Comparison of ENCODE assay signal across 34 mouse cellular contexts in genomic region chr13:64011157-64011556, GRCm38 (mm10).
DNase-seq lines count a peak whose midpoint lies in the region; ATAC-seq lines count a peak whose summit lies in the region.
"Had no signal": no experiment of that assay in that cellular context is flagged by ENCODE, and none has a peak within 500 bp of the region (broad histone marks: within the 10 kb centered on the region; RNA-seq: fewer than 3 reads in every experiment).

No protein-coding gene starts in this region.

- peaks cover 8% of the 10 kb centered on the region for H3K4me1 ChIP-seq in lung, embryonic 16.5 days (replicated peaks; ENCODE audit: control insufficient read depth, insufficient read depth, low read length)
- no peaks in the 10 kb centered on the region for H3K4me1 ChIP-seq in forebrain, embryonic 10.5 days
- H3K4me1 ChIP-seq: intestine, embryonic 15.5 days; megakaryocyte, embryonic 14.5 days; midbrain, embryonic 12.5 days had no signal

- H3K9me3 ChIP-seq in lung, embryonic 16.5 days (ENCODE audit: control insufficient read depth, low read length) = no peaks in the 10 kb centered on the region
- no peaks in the 10 kb centered on the region for H3K9me3 ChIP-seq in forebrain, embryonic 10.5 days
- H3K9me3 ChIP-seq: G1E; hindbrain, embryonic 12.5 days; intestine, embryonic 15.5 days; limb, embryonic 13.5 days; megakaryocyte, embryonic 14.5 days; midbrain, embryonic 12.5 days had no signal

- H3K27ac ChIP-seq in lung, embryonic 16.5 days (ENCODE audit: low read length) = no peak overlapping the region; the same call in 1 of the 2 replicates
- no peak overlapping the region for H3K27ac ChIP-seq in forebrain, embryonic 10.5 days
- H3K27ac ChIP-seq: hindbrain, embryonic 12.5 days; hindbrain, postnatal 0 days; intestine, embryonic 15.5 days; limb, embryonic 13.5 days; midbrain, embryonic 12.5 days; stomach, postnatal 0 days had no signal

- H3K4me3 ChIP-seq in lung, embryonic 16.5 days (ENCODE audit: low read length) = no peak overlapping the region
- H3K4me3 ChIP-seq in forebrain, embryonic 10.5 days = no peak overlapping the region
- H3K4me3 ChIP-seq: erythroblast, embryonic 14.5 days; hindbrain, embryonic 12.5 days; intestine, embryonic 15.5 days; limb, embryonic 13.5 days; megakaryocyte, embryonic 14.5 days; midbrain, embryonic 12.5 days had no signal

- H3K4me2 ChIP-seq in lung, embryonic 16.5 days (ENCODE audit: low read depth, low read length) = no peak overlapping the region
- H3K4me2 ChIP-seq: heart, embryonic 11.5 days; hindbrain, embryonic 12.5 days; intestine, embryonic 15.5 days; limb, embryonic 13.5 days; liver, embryonic 11.5 days; midbrain, embryonic 12.5 days had no signal

- no peaks in the 10 kb centered on the region for H3K27me3 ChIP-seq in lung, embryonic 16.5 days (ENCODE audit: control insufficient read depth, insufficient read depth, low read depth, low read length)
- H3K27me3 ChIP-seq in forebrain, embryonic 10.5 days (ENCODE audit: poor library complexity, severe bottlenecking) = no peaks in the 10 kb centered on the region
- H3K27me3 ChIP-seq: hindbrain, embryonic 12.5 days; intestine, embryonic 15.5 days; limb, embryonic 13.5 days; megakaryocyte, embryonic 14.5 days; midbrain, embryonic 12.5 days had no signal

- DNase-seq in lung, postnatal 4 days = no peak
- peak; percentile 33 for DNase-seq in NIH3T3 (ENCODE audit: low read depth)
- DNase-seq in fat pad, adult 2 months (ENCODE audit: extremely low read depth, low read depth, low spot score) = peak; percentile 94
- DNase-seq in forebrain, embryonic 10.5 days (ENCODE audit: extremely low spot score, low spot score) = no peak
- DNase-seq in adrenal gland, adult 8-10 months = no peak
- no peak for DNase-seq in kidney, postnatal 36 days
- DNase-seq: adrenal gland, adult 2 months; B cell, adult 2 months; cerebellum, adult 8-10 months; cerebellum, postnatal 25 days; gastrocnemius, postnatal 14 days; heart, adult 18-20 months; heart, postnatal 36 days; kidney, adult 2 months; kidney, postnatal 4 days; lung, postnatal 36 days; retina, postnatal 1 day; right cerebral cortex, postnatal 25 days; spleen, adult 18-20 months; thymus, adult 18-20 months; thymus, postnatal 36 days had no signal

- peak; percentile 59; the same call in 1 of the 2 replicates for ATAC-seq in lung, embryonic 16.5 days (ENCODE audit: low read depth)
- ATAC-seq: forebrain, embryonic 14.5 days; hindbrain, postnatal 0 days; intestine, embryonic 15.5 days had no signal

- no peaks in the 10 kb centered on the region for H3K36me3 ChIP-seq in lung, embryonic 16.5 days (ENCODE audit: control insufficient read depth, insufficient read depth, low read length)
- no peaks in the 10 kb centered on the region for H3K36me3 ChIP-seq in forebrain, embryonic 10.5 days (replicated peaks)
- H3K36me3 ChIP-seq: G1E; hindbrain, embryonic 12.5 days; intestine, embryonic 15.5 days; limb, embryonic 13.5 days; midbrain, embryonic 12.5 days had no signal

- H3K9ac ChIP-seq in lung, embryonic 16.5 days (ENCODE audit: low read length) = no peak overlapping the region
- H3K9ac ChIP-seq: hindbrain, embryonic 12.5 days; intestine, embryonic 15.5 days; limb, embryonic 13.5 days; midbrain, embryonic 12.5 days had no signal

- 50% methylated on average over 4 of the region's 4 CpGs for WGBS in lung, embryonic 16.5 days
- WGBS in forebrain, embryonic 10.5 days = 92% methylated on average over 4 of the region's 4 CpGs

Comparison
In these comparisons a context has a peak if more than half of its experiments do, and no peak if none do; other contexts are left out.
1. DNase-seq: peak in NIH3T3 (single experiment) and fat pad, adult 2 months (single experiment); none in lung, postnatal 4 days (0 of 2), forebrain, embryonic 10.5 days (single experiment), adrenal gland, adult 8-10 months (single experiment) and kidney, postnatal 36 days (0 of 2).